Mouse (Mus musculus) liver, embryonic 16.5 days (tissue): ENCODE measurements around the gene Pdzk1ip1. TPM values are rescaled to one million over a fixed set of nuclear protein-coding genes. Genes with fewer than 3 reads are reported as not detected.

Experiments used
- ATAC-seq: fragments of 200-750 bp; cut with Nextera tagmentation; 2 replicates; pipeline ENCODE4 v1.8.0; 2017; ENCODE audit warnings: low read depth, mild to moderate bottlenecking, moderate number of reproducible peaks, moderate library complexity
- H3K27ac ChIP-seq: fragments of 300-500 bp; sonication (generic); 2 replicates; pipeline ENCODE4 v1.5.1; 2014; ENCODE audit warnings: mild to moderate bottlenecking, low read length
- H3K27me3 ChIP-seq: fragments of 300-500 bp; sonication (generic); 2 replicates; pipeline ENCODE4 v1.6.1; 2014; ENCODE audit warnings: low read depth, low read length, mixed read lengths; ENCODE audit not compliant: control insufficient read depth, insufficient read depth
- H3K36me3 ChIP-seq: fragments of 300-500 bp; sonication (generic); 2 replicates; pipeline ENCODE4 v1.6.1; 2014; ENCODE audit warnings: mild to moderate bottlenecking; ENCODE audit not compliant: control insufficient read depth, insufficient read depth
- H3K4me1 ChIP-seq: fragments of 300-500 bp; sonication (generic); 2 replicates; pipeline ENCODE4 v1.6.1; 2014; ENCODE audit warnings: low read depth, low read length, mixed read lengths; ENCODE audit not compliant: control insufficient read depth
- H3K4me2 ChIP-seq: fragments of 300-500 bp; sonication (generic); 2 replicates; pipeline ENCODE4 v1.6.1; 2014; ENCODE audit warnings: low read depth, low read length, mixed read lengths
- H3K4me3 ChIP-seq: fragments of 300-500 bp; sonication (generic); 2 replicates; pipeline ENCODE4 v1.5.1; 2014; ENCODE audit warnings: low read depth, mild to moderate bottlenecking, low read length
- H3K9ac ChIP-seq: fragments of 300-500 bp; sonication (generic); 2 replicates; pipeline ENCODE4 v1.6.1; 2014; ENCODE audit warnings: low read depth, low read length
- H3K9me3 ChIP-seq: fragments of 300-500 bp; sonication (generic); replicated peaks from 2 replicates; pipeline ENCODE4 v1.6.1; 2016; ENCODE audit warnings: low read length; ENCODE audit not compliant: control insufficient read depth
- WGBS: fragments of 180-500 bp; shearing (Covaris S2); extraction: QIAGEN DNeasy Blood & Tissue Kit; methylation state at CpG from one replicate; pipeline ENCODE4 v1.1.7; 2014; ENCODE audit not compliant: insufficient replicate concordance; 5-methylcytosine and 5-hydroxymethylcytosine counted together
- polyA plus RNA-seq: library from polyadenylated mRNA; unstranded; fragments of >200 nt; fragmentation: Nextera tagmentation; extraction: Ambion mirVana; gene quantifications from 2 replicates; pipeline ENCODE4 v1.2.1, GENCODE M21; 2015

Pdzk1ip1 gene
- polyA plus RNA-seq, 1 experiment from 2014 or later, result 25.1 TPM

DNA sequence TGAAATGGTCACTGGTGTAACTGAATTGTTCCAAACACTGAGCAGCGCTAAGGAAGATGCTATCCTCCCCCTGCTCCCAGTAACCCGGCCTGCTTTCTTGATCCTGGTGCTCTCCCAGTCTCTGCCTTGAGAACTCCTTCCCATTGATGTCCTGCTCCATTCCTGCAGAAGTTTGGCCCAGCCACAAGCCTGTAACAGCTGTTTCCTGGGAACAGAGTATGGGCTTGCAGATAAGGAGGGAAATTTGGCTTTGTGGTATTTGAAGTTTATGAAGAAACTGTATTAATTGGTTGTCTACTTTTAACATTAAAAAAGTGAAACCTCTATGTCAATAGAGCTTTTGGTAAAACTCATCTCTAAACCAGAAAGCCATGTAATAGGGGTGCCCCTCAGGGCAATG, 35.0 kb downstream of the Pdzk1ip1 start:
- Histone ChIP-seq H3K27ac (no peak overlapping the region), H3K4me1 (no peaks in the 10 kb centered on the region), H3K4me2 (no peak overlapping the region), H3K9ac (no peak overlapping the region), H3K27me3 (no peaks in the 10 kb centered on the region), H3K4me3 (no peak overlapping the region), H3K36me3 (no peaks in the 10 kb centered on the region), H3K9me3 (no peaks in the 10 kb centered on the region)
- no peak for ATAC-seq
- 27% methylated on average over 2 of the region's 2 CpGs for WGBS

GRCm38 (mm10) chr4:115124713-115125112, 36.2 kb downstream of the Pdzk1ip1 start:
- H3K9ac ChIP-seq, result no peak overlapping the region
- no peaks in the 10 kb centered on the region for H3K4me1 ChIP-seq
- H3K27ac ChIP-seq, result no peak overlapping the region
- no peak for ATAC-seq
- no peak overlapping the region for H3K4me2 ChIP-seq
- H3K9me3 ChIP-seq, result no peaks in the 10 kb centered on the region
- H3K36me3 ChIP-seq, result no peaks in the 10 kb centered on the region
- no peak overlapping the region for H3K4me3 ChIP-seq
- H3K27me3 ChIP-seq, result no peaks in the 10 kb centered on the region

DNA sequence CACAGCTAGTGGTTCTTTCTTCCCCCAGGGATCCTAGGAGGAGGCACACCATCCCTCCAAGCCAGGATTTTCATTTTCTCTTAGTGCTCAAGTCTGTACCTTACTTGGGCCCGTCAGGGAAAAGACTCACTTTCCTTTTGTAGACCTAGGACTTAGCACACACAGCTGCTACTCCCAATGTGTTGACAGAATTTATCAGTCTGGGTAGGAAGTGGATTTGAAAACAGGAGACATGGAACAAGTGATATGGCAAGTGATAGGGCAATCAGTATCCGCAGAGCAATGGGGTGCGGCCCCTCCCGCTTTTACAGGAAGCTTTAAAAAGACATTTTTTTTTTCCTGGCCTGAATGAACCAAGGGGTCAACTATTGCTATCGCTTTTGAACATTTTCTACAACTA, 44.6 kb downstream of the Pdzk1ip1 start:
- Histone ChIP-seq H3K9ac (no peak overlapping the region), H3K27ac (no peak overlapping the region), H3K4me2 (no peak overlapping the region), H3K4me3 (no peak overlapping the region), H3K36me3 (no peaks in the 10 kb centered on the region), H3K27me3 (peaks cover 14% of the 10 kb centered on the region), H3K9me3 (no peaks in the 10 kb centered on the region), H3K4me1 (no peaks in the 10 kb centered on the region)
- ATAC-seq, result 0 out of 2 replicates have a peak, but pooled peaks have one; percentile 13
- 3% methylated on average over 5 of the region's 5 CpGs for WGBS

GRCm38 (mm10) chr4:115133621-115134295, 45.2 kb downstream of the Pdzk1ip1 start, which contains the start of gene Cyp4x1:
Gene Cyp4x1 (minus strand): TSS chr4:115134281.
- H3K9ac ChIP-seq, result no peak within 1 kb of the TSS
- whole genome bisulfite sequencing, result 3% methylated on average over 29 of the region's 29 CpGs
- no peaks in the 10 kb centered on the region for H3K4me1 ChIP-seq
- no peak within 1 kb of the TSS for H3K4me3 ChIP-seq
- no peak within 1 kb of the TSS for H3K27ac ChIP-seq
- peaks cover 14% of the 10 kb centered on the region for H3K27me3 ChIP-seq
- H3K9me3 ChIP-seq, result no peaks in the 10 kb centered on the region
- no peak within 1 kb of the TSS for H3K4me2 ChIP-seq
- no peaks in the 10 kb centered on the region for H3K36me3 ChIP-seq
- ATAC-seq, result no peak

- Histone ChIP-seq H3K4me1 (no peaks in the 10 kb centered on the region), H3K9me3 (no peaks in the 10 kb centered on the region), H3K4me3 (no peak overlapping the region), H3K27me3 (peaks cover 14% of the 10 kb centered on the region), H3K36me3 (no peaks in the 10 kb centered on the region), H3K27ac (no peak overlapping the region), H3K9ac (no peak overlapping the region), H3K4me2 (no peak overlapping the region)
- ATAC-seq, result no peak
- WGBS, result 17% methylated on average over 7 of the region's 7 CpGs
Measured at GRCm38 (mm10) chr4:115134296-115134630, 45.8 kb downstream of the Pdzk1ip1 start.

Other genes starting within 250 kb of the Pdzk1ip1 start
- not detected in 2 replicates for gene Foxd2, start 179.8 kb upstream of the Pdzk1ip1 start, polyA plus RNA-seq
- not detected in 2 replicates for gene Foxe3, start 162.7 kb upstream of the Pdzk1ip1 start, polyA plus RNA-seq
- gene Cmpk1, start 101.5 kb upstream of the Pdzk1ip1 start, polyA plus RNA-seq, result 44.6 and 46.8 TPM in 2 replicates
- gene Stil, start 88.5 kb upstream of the Pdzk1ip1 start, polyA plus RNA-seq, result 10.2 and 10.4 TPM in 2 replicates
- 17.1 and 17.8 TPM in 2 replicates for gene Tal1, start 32.3 kb upstream of the Pdzk1ip1 start, polyA plus RNA-seq
- gene Cyp4x1, start 45.6 kb downstream of the Pdzk1ip1 start, polyA plus RNA-seq, result 0.04 and 0.05 TPM in 2 replicates
- not detected in 2 replicates for gene Cyp4a29, start 153.4 kb downstream of the Pdzk1ip1 start, polyA plus RNA-seq
- 0.04 TPM in 1 of 2 replicates, not detected in the other for gene Cyp4a12a, start 210.3 kb downstream of the Pdzk1ip1 start, polyA plus RNA-seq